Mouse (Mus musculus) hindbrain, embryonic 15.5 days (tissue): ENCODE measurements at regions not wholly inside any gene's neighbourhood (a gene's known extent, or its start where the extent isn't known, plus 50 kb on each side); places are given as distances from the start of the nearest gene placed in this dataset.

Source experiments
- ATAC-seq: fragments of 200-750 bp; cut with Nextera tagmentation; 2 replicates; pipeline ENCODE4 v1.8.0; 2017; ENCODE audit warnings: low read depth, moderate number of reproducible peaks, moderate TSS enrichment; ENCODE audit not compliant: low FRiP score
- H3K27ac ChIP-seq: fragments of 300-500 bp; sonication (generic); replicated peaks from 2 replicates; pipeline ENCODE4 v1.5.1; 2015; ENCODE audit warnings: mild to moderate bottlenecking, inconsistent platforms
- H3K27me3 ChIP-seq: fragments of 300-500 bp; sonication (generic); 2 replicates; pipeline ENCODE4 v1.6.1; 2015; ENCODE audit warnings: control low read depth, inconsistent platforms
- H3K36me3 ChIP-seq: fragments of 300-500 bp; sonication (generic); 2 replicates; pipeline ENCODE4 v1.6.1; 2015; ENCODE audit warnings: control low read depth, inconsistent platforms
- H3K4me1 ChIP-seq: fragments of 300-500 bp; sonication (generic); replicated peaks from 2 replicates; pipeline ENCODE4 v1.6.1; 2015; ENCODE audit warnings: control low read depth, inconsistent platforms
- H3K4me2 ChIP-seq: fragments of 300-500 bp; sonication (generic); 2 replicates; pipeline ENCODE4 v1.6.1; 2015; ENCODE audit warnings: moderate library complexity, mild to moderate bottlenecking, inconsistent platforms
- H3K4me3 ChIP-seq: fragments of 300-500 bp; sonication (generic); 2 replicates; pipeline ENCODE4 v1.5.1; 2015; ENCODE audit warnings: mild to moderate bottlenecking, inconsistent platforms
- H3K9ac ChIP-seq: fragments of 300-500 bp; sonication (generic); 2 replicates; pipeline ENCODE4 v1.6.1; 2015; ENCODE audit warnings: inconsistent platforms
- H3K9me3 ChIP-seq: fragments of 300-500 bp; sonication (generic); 2 replicates; pipeline ENCODE4 v1.6.1; 2016; ENCODE audit warnings: control low read depth, inconsistent platforms
- WGBS: fragments of 180-500 bp; shearing (Covaris S2); methylation state at CpG from one replicate; pipeline ENCODE4 v1.1.7; 2015; 5-methylcytosine and 5-hydroxymethylcytosine counted together

DNA sequence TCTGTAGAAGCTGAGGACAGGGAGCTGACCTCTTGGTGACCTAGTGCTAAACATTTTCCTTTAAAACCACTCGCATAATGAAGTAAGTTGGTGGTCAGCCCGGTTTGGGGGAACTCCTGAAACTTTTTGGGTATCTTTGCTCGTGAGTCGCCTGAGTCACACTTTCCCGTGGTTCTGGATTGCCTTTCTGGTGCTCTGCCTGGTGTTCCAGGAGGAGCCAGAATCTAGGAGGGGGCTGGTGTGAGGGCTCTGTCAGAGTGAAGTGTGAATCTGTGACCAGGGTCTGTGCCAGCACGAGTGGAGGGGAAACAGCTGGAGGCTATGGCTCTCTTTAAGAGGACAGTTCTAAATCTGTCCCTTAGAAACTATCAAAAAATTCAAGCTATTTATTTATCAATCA is 141.8 kb upstream of the Rap1b start:
- no peak overlapping the region for H3K27ac ChIP-seq
- no peaks in the 10 kb centered on the region for H3K36me3 ChIP-seq
- no peak overlapping the region for H3K4me3 ChIP-seq
- WGBS: 71% methylated on average over 6 of the region's 6 CpGs
- H3K4me2 ChIP-seq: no peak overlapping the region
- H3K27me3 ChIP-seq: no peaks in the 10 kb centered on the region
- H3K4me1 ChIP-seq: peaks cover 8% of the 10 kb centered on the region
- H3K9ac ChIP-seq: no peak overlapping the region
- H3K9me3 ChIP-seq: no peaks in the 10 kb centered on the region
- ATAC-seq: no peak

DNA sequence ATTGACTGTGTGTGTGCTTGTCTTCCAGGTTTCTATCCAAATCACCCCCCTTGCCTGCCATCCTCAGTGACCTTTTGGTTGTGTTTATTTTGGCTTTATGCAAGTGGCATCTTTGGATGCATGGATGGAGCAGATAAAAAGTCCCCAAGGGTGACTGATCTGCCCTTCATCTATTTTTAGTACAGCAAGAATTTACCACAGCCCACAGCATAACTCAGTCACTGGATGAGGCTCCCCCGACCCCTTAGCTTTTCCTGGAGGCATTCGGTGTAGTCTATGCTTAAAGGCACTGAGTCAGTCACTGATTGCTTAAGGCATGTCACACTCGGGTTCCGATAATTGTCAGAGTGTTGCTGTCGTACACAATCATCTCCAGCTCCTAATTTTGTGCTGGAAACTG is 142.2 kb upstream of the Rap1b start:
- Histone ChIP-seq H3K27ac (no peak overlapping the region), H3K4me1 (peaks cover 3% of the 10 kb centered on the region), H3K4me3 (no peak overlapping the region), H3K4me2 (no peak overlapping the region), H3K27me3 (no peaks in the 10 kb centered on the region), H3K36me3 (no peaks in the 10 kb centered on the region), H3K9me3 (no peaks in the 10 kb centered on the region), H3K9ac (no peak overlapping the region)
- WGBS: 79% methylated on average over 5 of the region's 5 CpGs
- ATAC-seq: no peak

- Histone ChIP-seq H3K4me3 (no peak overlapping the region), H3K4me1 (peaks cover 14% of the 10 kb centered on the region), H3K4me2 (no peak overlapping the region), H3K27ac (no peak overlapping the region), H3K9ac (no peak overlapping the region), H3K27me3 (no peaks in the 10 kb centered on the region), H3K9me3 (no peaks in the 10 kb centered on the region), H3K36me3 (no peaks in the 10 kb centered on the region)
- 79% methylated on average over 1 of the region's 1 CpGs for WGBS
- no peak for ATAC-seq
These were observed 145.3 kb upstream of the Rap1b start for GRCm38 (mm10) chr10:117991176-117991575.

DNA sequence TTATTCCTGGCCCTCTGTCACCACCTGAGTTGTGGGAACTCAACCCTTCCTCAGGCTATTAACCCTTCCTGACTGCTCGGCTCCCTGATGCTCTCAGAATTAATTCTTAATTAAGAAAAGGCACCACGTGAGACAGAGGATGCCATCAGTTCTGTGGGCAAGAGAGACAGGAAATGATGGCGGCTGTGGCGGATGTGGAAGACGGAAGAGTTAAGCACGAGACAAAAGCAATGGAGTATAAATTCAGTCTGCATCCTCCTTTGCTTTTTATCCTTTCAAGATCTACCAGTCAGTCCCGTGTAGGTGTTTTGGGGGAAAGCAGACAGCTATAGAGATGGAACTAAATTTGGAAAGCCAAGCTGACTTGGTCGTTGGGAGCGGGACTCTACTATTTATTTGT is 146.5 kb upstream of the Rap1b start:
- H3K4me1 ChIP-seq: peaks cover 14% of the 10 kb centered on the region
- 69% methylated on average over 9 of the region's 9 CpGs for WGBS
- no peak overlapping the region for H3K4me2 ChIP-seq
- no peaks in the 10 kb centered on the region for H3K9me3 ChIP-seq
- no peaks in the 10 kb centered on the region for H3K36me3 ChIP-seq
- H3K9ac ChIP-seq: no peak overlapping the region
- H3K27ac ChIP-seq: no peak overlapping the region
- no peak for ATAC-seq
- H3K4me3 ChIP-seq: no peak overlapping the region
- H3K27me3 ChIP-seq: no peaks in the 10 kb centered on the region

DNA sequence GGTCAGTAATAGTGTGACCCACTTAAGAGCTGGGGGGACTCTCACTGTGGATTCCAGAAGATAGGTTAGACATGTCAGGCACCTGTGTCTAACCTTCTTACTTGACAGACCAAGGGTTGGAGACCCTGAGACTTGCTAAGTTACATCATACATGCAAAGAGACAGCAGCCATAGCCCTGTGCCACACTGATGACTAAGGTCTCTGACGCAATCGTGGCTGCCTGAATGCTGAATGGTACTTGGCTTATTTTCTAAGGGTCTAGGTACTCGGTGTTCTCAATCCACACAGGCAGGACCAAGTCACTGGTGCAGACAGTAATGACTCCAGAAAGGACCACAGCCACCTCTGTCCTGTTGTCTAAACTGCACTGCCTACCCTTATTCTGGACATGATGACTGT is 147.8 kb upstream of the Mdm1 start:
- H3K4me1 ChIP-seq: peaks cover 14% of the 10 kb centered on the region
- 87% methylated on average over 3 of the region's 3 CpGs for WGBS
- H3K4me3 ChIP-seq: no peak overlapping the region
- H3K36me3 ChIP-seq: no peaks in the 10 kb centered on the region
- no peak overlapping the region for H3K9ac ChIP-seq
- H3K4me2 ChIP-seq: no peak overlapping the region
- H3K27me3 ChIP-seq: no peaks in the 10 kb centered on the region
- no peak for ATAC-seq
- no peaks in the 10 kb centered on the region for H3K9me3 ChIP-seq
- H3K27ac ChIP-seq: no peak overlapping the region

DNA sequence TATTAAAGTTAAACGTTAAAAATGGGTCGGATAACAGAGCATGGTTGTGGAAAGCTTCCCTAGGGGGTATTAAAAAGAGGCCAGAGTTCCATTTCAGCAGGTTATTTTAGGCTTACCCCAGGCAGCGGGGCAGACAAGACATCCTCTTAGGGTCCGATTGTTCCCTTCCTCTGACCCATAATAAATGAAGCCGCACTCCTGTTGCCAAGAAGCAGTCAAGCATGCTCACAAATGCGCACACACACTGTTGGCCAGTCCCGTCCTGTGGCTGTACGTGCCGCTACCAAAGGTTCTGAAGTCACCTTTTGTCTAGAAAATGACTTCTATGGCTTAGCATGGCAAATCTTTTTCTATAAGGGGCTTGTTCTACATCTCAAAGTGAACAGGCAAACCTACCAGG is 146.8 kb upstream of the Mdm1 start:
- peaks cover 14% of the 10 kb centered on the region for H3K4me1 ChIP-seq
- no peak overlapping the region for H3K27ac ChIP-seq
- no peak overlapping the region for H3K4me3 ChIP-seq
- H3K9me3 ChIP-seq: no peaks in the 10 kb centered on the region
- H3K36me3 ChIP-seq: no peaks in the 10 kb centered on the region
- WGBS: 14% methylated on average over 9 of the region's 9 CpGs
- no peak overlapping the region for H3K9ac ChIP-seq
- H3K4me2 ChIP-seq: peak overlapping the region; percentile 10; the same call in 1 of the 2 replicates
- ATAC-seq: peak; percentile 42; the same call in 1 of the 2 replicates
- no peaks in the 10 kb centered on the region for H3K27me3 ChIP-seq

DNA sequence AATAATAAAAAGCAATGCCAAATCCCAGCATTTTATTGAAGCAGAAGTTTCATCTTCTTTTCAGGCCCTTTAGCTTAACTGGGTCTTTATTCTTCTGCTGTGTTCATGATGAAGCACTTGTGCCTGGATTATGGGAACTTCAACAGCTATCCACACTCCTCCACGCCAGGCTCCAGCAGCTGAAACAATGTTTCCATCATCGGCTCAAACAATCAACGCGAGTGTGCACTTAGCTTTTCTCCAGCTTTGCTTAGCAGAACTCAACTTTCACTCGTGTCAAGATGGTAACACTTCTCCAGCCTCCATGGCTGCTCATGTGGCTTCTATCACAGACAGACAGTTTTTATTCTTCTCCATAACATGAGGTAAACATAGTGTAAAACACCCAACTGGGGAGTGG is 143.8 kb upstream of the Mdm1 start:
- Histone ChIP-seq H3K4me1 (peaks cover 14% of the 10 kb centered on the region), H3K27ac (no peak overlapping the region), H3K27me3 (no peaks in the 10 kb centered on the region), H3K36me3 (no peaks in the 10 kb centered on the region), H3K4me2 (no peak overlapping the region), H3K9me3 (no peaks in the 10 kb centered on the region), H3K9ac (no peak overlapping the region), H3K4me3 (no peak overlapping the region)
- no peak for ATAC-seq
- 82% methylated on average over 5 of the region's 5 CpGs for WGBS

GRCm38 (mm10) chr10:118000591-118000990 is 141.0 kb upstream of the Mdm1 start:
- Histone ChIP-seq H3K9me3 (no peaks in the 10 kb centered on the region), H3K4me3 (no peak overlapping the region), H3K27me3 (no peaks in the 10 kb centered on the region), H3K4me1 (peaks cover 15% of the 10 kb centered on the region; the same call in 1 of the 2 replicates), H3K9ac (no peak overlapping the region), H3K36me3 (no peaks in the 10 kb centered on the region), H3K27ac (no peak overlapping the region), H3K4me2 (no peak overlapping the region)
- whole genome bisulfite sequencing: 87% methylated on average over 3 of the region's 3 CpGs
- no peak for ATAC-seq

DNA sequence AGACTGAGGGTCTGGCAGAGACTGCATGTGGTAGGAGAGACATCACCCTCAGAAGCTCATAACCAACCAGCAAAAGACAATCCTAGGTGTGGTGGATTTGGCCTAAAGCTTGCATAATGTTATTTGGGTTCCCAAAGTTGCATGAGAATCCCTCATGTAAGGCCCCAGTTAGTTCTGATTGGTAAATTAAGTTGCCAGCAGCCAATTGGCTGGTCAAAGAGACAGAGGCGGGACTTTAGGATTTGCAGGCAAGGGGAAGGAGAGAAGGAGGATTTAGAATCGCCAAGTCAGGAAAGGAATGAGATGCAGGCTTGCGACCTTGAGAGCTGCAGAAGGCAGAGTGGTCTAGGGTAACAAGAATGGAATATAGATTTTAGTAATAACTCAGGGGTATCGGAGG is 140.1 kb upstream of the Mdm1 start:
- Histone ChIP-seq H3K4me1 (peaks cover 14% of the 10 kb centered on the region; the same call in 1 of the 2 replicates), H3K4me2 (no peak overlapping the region), H3K27ac (no peak overlapping the region), H3K9me3 (no peaks in the 10 kb centered on the region), H3K9ac (no peak overlapping the region), H3K4me3 (no peak overlapping the region), H3K36me3 (no peaks in the 10 kb centered on the region), H3K27me3 (no peaks in the 10 kb centered on the region)
- WGBS: 55% methylated on average over 4 of the region's 4 CpGs
- no peak for ATAC-seq

DNA sequence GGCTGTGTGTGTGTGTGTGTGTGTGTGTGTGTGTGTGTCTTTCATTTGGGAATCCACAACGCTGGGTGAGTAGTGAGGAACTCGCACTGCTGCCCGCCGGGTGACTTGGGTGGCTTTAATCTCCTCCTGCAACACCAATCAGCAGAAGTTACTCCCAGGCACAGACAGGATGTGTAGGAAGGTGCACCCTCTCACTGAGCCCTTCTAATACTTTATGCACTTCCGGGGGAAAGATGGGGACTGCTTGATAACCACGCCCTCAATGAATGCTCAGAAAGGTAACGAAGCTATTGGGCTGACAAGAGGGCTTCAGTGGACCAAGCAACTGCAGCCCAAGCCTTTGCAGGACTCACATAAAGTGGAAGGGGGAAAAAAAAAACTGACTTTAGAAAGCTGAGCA is 139.6 kb upstream of the Mdm1 start:
- Histone ChIP-seq H3K36me3 (no peaks in the 10 kb centered on the region), H3K9ac (no peak overlapping the region), H3K9me3 (no peaks in the 10 kb centered on the region), H3K27ac (no peak overlapping the region), H3K4me3 (no peak overlapping the region), H3K4me1 (peaks cover 14% of the 10 kb centered on the region; the same call in 1 of the 2 replicates), H3K4me2 (no peak overlapping the region), H3K27me3 (no peaks in the 10 kb centered on the region)
- no peak for ATAC-seq
- 76% methylated on average over 7 of the region's 7 CpGs for WGBS

- Histone ChIP-seq H3K4me3 (no peak overlapping the region), H3K4me1 (peaks cover 14% of the 10 kb centered on the region; the same call in 1 of the 2 replicates), H3K27me3 (no peaks in the 10 kb centered on the region), H3K27ac (no peak overlapping the region), H3K36me3 (no peaks in the 10 kb centered on the region), H3K9me3 (no peaks in the 10 kb centered on the region), H3K9ac (no peak overlapping the region), H3K4me2 (no peak overlapping the region)
- no peak for ATAC-seq
- WGBS: 76% methylated on average over 4 of the region's 4 CpGs
These were observed 139.1 kb upstream of the Mdm1 start for GRCm38 (mm10) chr10:118002559-118002958.

- H3K9ac ChIP-seq: no peak overlapping the region
- peaks cover 14% of the 10 kb centered on the region; the same call in 1 of the 2 replicates for H3K4me1 ChIP-seq
- H3K27me3 ChIP-seq: no peaks in the 10 kb centered on the region
- ATAC-seq: no peak
- H3K27ac ChIP-seq: peak overlapping the region; percentile 58; the same call in 1 of the 2 replicates
- no peak overlapping the region for H3K4me3 ChIP-seq
- H3K4me2 ChIP-seq: no peak overlapping the region
- no peaks in the 10 kb centered on the region for H3K36me3 ChIP-seq
- 82% methylated on average over 10 of the region's 10 CpGs for WGBS
- no peaks in the 10 kb centered on the region for H3K9me3 ChIP-seq
These were observed 138.4 kb upstream of the Mdm1 start for GRCm38 (mm10) chr10:118003179-118003578.

- Histone ChIP-seq H3K4me3 (no peak overlapping the region), H3K9ac (no peak overlapping the region), H3K27me3 (no peaks in the 10 kb centered on the region), H3K36me3 (no peaks in the 10 kb centered on the region), H3K4me2 (no peak overlapping the region), H3K27ac (peak overlapping the region; percentile 58; the same call in 1 of the 2 replicates), H3K4me1 (peaks cover 14% of the 10 kb centered on the region; the same call in 1 of the 2 replicates), H3K9me3 (no peaks in the 10 kb centered on the region)
- 33% methylated on average over 16 of the region's 16 CpGs for WGBS
- no peak for ATAC-seq
These were observed 137.8 kb upstream of the Mdm1 start for GRCm38 (mm10) chr10:118003739-118004361.
